Mouse (Mus musculus) bone marrow, adult 2 months (tissue): ENCODE data around the gene Foxo6.

Source experiments
- CTCF ChIP-seq: fragments of 200-500 bp; IDR thresholded peaks from 2 replicates; pipeline ENCODE4 v1.5.1; 2011; ENCODE audit warnings: low read length, control low read depth; ENCODE audit not compliant: control insufficient read depth, insufficient read depth
- POLR2A ChIP-seq: fragments of 200-500 bp; IDR thresholded peaks from 2 replicates; pipeline ENCODE4 v1.6.1; 2011; ENCODE audit warnings: low read depth, mild to moderate bottlenecking, control low read depth, low read length, borderline replicate concordance; ENCODE audit not compliant: control insufficient read depth

- TF ChIP-seq CTCF (no peak), POLR2A (no peak)
These were observed 44.4 kb upstream of the Foxo6 start for GRCm38 (mm10) chr4:120331541-120331940.
